Comparison of ENCODE assay signal across 9 mouse cellular contexts in the genomic region with DNA sequence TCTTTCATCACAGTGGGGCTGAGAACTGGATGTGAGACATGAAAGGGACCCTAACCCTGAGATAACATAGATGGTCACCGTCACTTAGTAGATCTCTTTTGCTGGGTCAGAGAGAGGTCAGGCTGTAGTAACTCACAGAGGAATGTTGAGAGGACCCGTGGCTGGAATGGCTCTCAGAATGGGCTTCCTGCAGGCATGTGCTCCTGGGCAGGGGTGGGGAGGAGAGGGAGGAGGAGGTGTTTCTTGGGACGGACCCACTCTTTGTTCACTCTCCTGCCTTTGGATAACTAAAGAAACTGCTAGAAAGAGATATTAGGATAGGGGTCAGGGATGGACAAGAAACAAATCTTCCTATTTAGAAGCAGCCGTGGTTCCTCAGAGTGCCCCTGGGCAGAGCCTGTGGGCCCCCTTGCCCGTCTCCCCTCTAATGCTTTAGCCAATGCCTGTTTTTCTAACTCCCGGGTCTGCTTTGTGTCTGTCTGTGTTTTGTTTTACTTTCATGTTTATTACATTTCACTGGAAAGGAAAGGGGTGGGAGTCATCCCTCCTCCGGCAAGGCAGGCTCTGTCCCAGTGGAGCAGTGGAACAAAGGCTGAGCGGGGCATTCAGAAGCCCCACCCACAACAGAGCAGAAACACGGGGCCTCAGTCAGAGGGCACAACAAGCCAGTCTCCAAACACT. TPM values are rescaled to one million over a fixed set of nuclear protein-coding genes. Genes with fewer than 3 reads are reported as not detected.
DNase-seq lines count a peak whose midpoint lies in the region; ATAC-seq lines count a peak whose summit lies in the region.
"Had no signal": no experiment of that assay in that cellular context is flagged by ENCODE, and none has a peak within 500 bp of the region (broad histone marks: within the 10 kb centered on the region; RNA-seq: fewer than 3 reads in every experiment).

No protein-coding gene starts in this region.

- H3K4me3 ChIP-seq in brown adipose tissue, adult 24 weeks (ENCODE audit: insufficient read depth, low read depth, low read length), result peak overlapping the region; percentile 19
- H3K4me3 ChIP-seq in forebrain, embryonic 11.5 days (ENCODE audit: low read depth, low read length), result no peak overlapping the region
- H3K4me3 ChIP-seq in limb, embryonic 10.5 days, result peak overlapping the region; percentile 24
- no peak overlapping the region for H3K4me3 ChIP-seq in neural tube, embryonic 11.5 days (ENCODE audit: low read depth, low read length)

- peak; percentile 61; the same call in 1 of the 2 replicates for ATAC-seq in forebrain, embryonic 11.5 days (replicated peaks; ENCODE audit: low FRiP score)
- peak; percentile 83 for ATAC-seq in neural tube, embryonic 11.5 days (ENCODE audit: insufficient read depth, low FRiP score, low TSS enrichment)
- ATAC-seq: Patski had no signal

- peak overlapping the region; percentile 2; the same call in 1 of the 2 replicates for H3K9ac ChIP-seq in forebrain, embryonic 11.5 days (ENCODE audit: low read length)
- peak overlapping the region; percentile 27; the same call in 1 of the 2 replicates for H3K9ac ChIP-seq in neural tube, embryonic 11.5 days (ENCODE audit: low read length)

- peak overlapping the region; percentile 97 for H3K27ac ChIP-seq in brown adipose tissue, adult 24 weeks (replicated peaks; ENCODE audit: low read depth, low read length)
- no peak overlapping the region for H3K27ac ChIP-seq in forebrain, embryonic 11.5 days (ENCODE audit: low read depth, low read length)
- H3K27ac ChIP-seq in limb, embryonic 10.5 days, result peak overlapping the region; percentile 86
- 0 out of 2 replicates have a peak overlapping the region, but pooled peaks have one; percentile 14 for H3K27ac ChIP-seq in neural tube, embryonic 11.5 days (ENCODE audit: low read depth, low read length)

- 17% methylated on average over 9 of the region's 9 CpGs for WGBS in forebrain, embryonic 11.5 days
- WGBS in limb, embryonic 10.5 days, result 5% methylated on average over 9 of the region's 9 CpGs
- WGBS in neural tube, embryonic 11.5 days, result 5% methylated on average over 9 of the region's 9 CpGs

- no peaks in the 10 kb centered on the region for H3K9me3 ChIP-seq in forebrain, embryonic 11.5 days (ENCODE audit: control insufficient read depth, low read length)
- no peaks in the 10 kb centered on the region for H3K9me3 ChIP-seq in limb, embryonic 10.5 days (replicated peaks)
- no peaks in the 10 kb centered on the region for H3K9me3 ChIP-seq in neural tube, embryonic 11.5 days (ENCODE audit: control insufficient read depth, low read length)

- no peak for DNase-seq in forebrain, embryonic 11.5 days (ENCODE audit: low spot score)
- peak; percentile 65 for DNase-seq in heart, postnatal 4 days
- DNase-seq in limb, embryonic 10.5 days (ENCODE audit: low spot score), result peak; percentile 57
- DNase-seq in neural tube, embryonic 11.5 days (ENCODE audit: low spot score), result peak; percentile 49
- no peak for DNase-seq in right cerebral cortex, postnatal 25 days
- DNase-seq in layer of hippocampus, postnatal 14 days (ENCODE audit: low spot score in 2 of 2), result no peak
- DNase-seq in layer of hippocampus, postnatal 25 days (ENCODE audit: extremely low spot score in 1 of 2, low spot score in 1 of 2), result no peak

- H3K4me2 ChIP-seq in forebrain, embryonic 11.5 days (ENCODE audit: low read depth, low read length, severe bottlenecking), result no peak overlapping the region
- 0 out of 2 replicates have a peak overlapping the region, but pooled peaks have one; percentile 4 for H3K4me2 ChIP-seq in neural tube, embryonic 11.5 days (ENCODE audit: low read depth)

- no peaks in the 10 kb centered on the region for H3K27me3 ChIP-seq in forebrain, embryonic 11.5 days (ENCODE audit: control insufficient read depth, insufficient read depth, low read length)
- no peaks in the 10 kb centered on the region for H3K27me3 ChIP-seq in limb, embryonic 10.5 days (ENCODE audit: low read depth, poor library complexity, severe bottlenecking)
- no peaks in the 10 kb centered on the region for H3K27me3 ChIP-seq in neural tube, embryonic 11.5 days (ENCODE audit: control insufficient read depth, insufficient read depth, low read length)
- H3K27me3 ChIP-seq: Patski had no signal

- H3K36me3 ChIP-seq in forebrain, embryonic 11.5 days (ENCODE audit: control insufficient read depth, insufficient read depth, low read length), result no peaks in the 10 kb centered on the region
- H3K36me3 ChIP-seq in limb, embryonic 10.5 days, result no peaks in the 10 kb centered on the region
- H3K36me3 ChIP-seq in neural tube, embryonic 11.5 days (ENCODE audit: control insufficient read depth, insufficient read depth, low read length), result no peaks in the 10 kb centered on the region

- H3K4me1 ChIP-seq in brown adipose tissue, adult 24 weeks (ENCODE audit: control insufficient read depth, insufficient read depth, insufficient read length, low read length), result peaks cover 31% of the 10 kb centered on the region
- H3K4me1 ChIP-seq in forebrain, embryonic 11.5 days (replicated peaks; ENCODE audit: control insufficient read depth, insufficient read depth, low read length), result no peaks in the 10 kb centered on the region; the same call in 1 of the 2 replicates
- peaks cover 21% of the 10 kb centered on the region for H3K4me1 ChIP-seq in limb, embryonic 10.5 days
- no peaks in the 10 kb centered on the region; the same call in none of the 2 replicates for H3K4me1 ChIP-seq in neural tube, embryonic 11.5 days (ENCODE audit: control insufficient read depth, insufficient read depth, low read length)

RNA-seq across cellular contexts. Expression of gene Ppp2r5a, which starts 58.9 kb away (rescaled TPM):
- polyA plus RNA-seq in brown adipose tissue, adult 24 weeks (2012; ENCODE audit: insufficient read depth, insufficient read length, missing spikeins), result 895 and 923 TPM in 2 replicates
- polyA plus RNA-seq in forebrain, embryonic 11.5 days (2014; fragmentation: Nextera tagmentation; extraction: Ambion mirVana), result 19.4 and 21.9 TPM in 2 replicates
- 10 to 100 TPM; 90.7 to 95.0 TPM for total RNA-seq in heart, postnatal 4 days (2021)
- polyA plus RNA-seq in limb, embryonic 10.5 days (2016; fragmentation: Nextera tagmentation; extraction: Ambion mirVana), result 11.3 and 14.4 TPM in 2 replicates
- 18.1 and 22.6 TPM in 2 replicates for polyA plus RNA-seq in neural tube, embryonic 11.5 days (2014; fragmentation: Nextera tagmentation; extraction: Ambion mirVana)
- 10 to 100 TPM; 67.1 to 73.0 TPM for total RNA-seq in layer of hippocampus, postnatal 14 days (2021)
- 10 to 100 TPM; 69.3 to 70.9 TPM for total RNA-seq in layer of hippocampus, postnatal 25 days (2021)

Comparison
In these comparisons a context has a peak if more than half of its experiments do, and no peak if none do; other contexts are left out.
1. H3K4me3 ChIP-seq: peak in brown adipose tissue, adult 24 weeks (single experiment) and limb, embryonic 10.5 days (single experiment); none in forebrain, embryonic 11.5 days (single experiment) and neural tube, embryonic 11.5 days (single experiment).
2. DNase-seq: peak in heart, postnatal 4 days (single experiment), limb, embryonic 10.5 days (single experiment) and neural tube, embryonic 11.5 days (single experiment); none in forebrain, embryonic 11.5 days (single experiment), right cerebral cortex, postnatal 25 days (single experiment), layer of hippocampus, postnatal 14 days (0 of 2) and layer of hippocampus, postnatal 25 days (0 of 2).
3. RNA of gene Ppp2r5a, which starts 58.9 kb away (polyA plus RNA-seq): 895 to 923 TPM in brown adipose tissue, adult 24 weeks; 18.1 to 22.6 TPM in neural tube, embryonic 11.5 days, 19.4 to 21.9 TPM in forebrain, embryonic 11.5 days and 11.3 to 14.4 TPM in limb, embryonic 10.5 days; every median in the first group is over 10 times any median in the second.